ENCODE assay signal across 18 mouse cellular contexts in the genomic region with DNA sequence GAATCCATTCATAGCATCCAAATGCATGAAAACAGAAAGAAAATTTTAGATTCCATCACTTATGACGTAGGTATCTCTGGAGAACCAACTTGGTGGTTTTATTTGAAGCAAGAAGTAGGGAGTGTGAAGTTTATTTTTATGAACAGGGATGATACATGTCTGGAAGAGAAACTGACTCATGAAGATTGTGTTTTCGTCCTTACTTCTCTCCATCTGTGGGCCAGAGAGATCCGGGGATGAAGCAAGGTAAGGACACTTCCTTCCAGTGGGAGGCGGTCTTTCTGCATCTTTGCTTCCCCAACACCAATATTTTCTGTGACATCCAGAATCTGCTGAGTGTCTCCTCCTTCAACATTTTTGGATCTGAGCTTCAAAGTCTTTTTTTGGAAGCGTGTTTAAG. TPM values are rescaled to one million over a fixed set of nuclear protein-coding genes. Genes with fewer than 3 reads are reported as not detected.
DNase-seq lines count a peak whose midpoint lies in the region; ATAC-seq and TF ChIP-seq lines count a peak whose summit lies in the region.
"Had no signal": no experiment of that assay in that cellular context is flagged by ENCODE, and none has a peak within 500 bp of the region (broad histone marks: within the 10 kb centered on the region; RNA-seq: fewer than 3 reads in every experiment).

No protein-coding gene starts in this region.

- H3K9ac ChIP-seq in forebrain, postnatal 0 days = no peak overlapping the region
- H3K9ac ChIP-seq in forebrain, embryonic 13.5 days = no peak overlapping the region
- no peak overlapping the region for H3K9ac ChIP-seq in liver, postnatal 0 days (replicated peaks)
- H3K9ac ChIP-seq: forebrain, embryonic 15.5 days; intestine, embryonic 15.5 days; midbrain, embryonic 12.5 days; stomach, embryonic 15.5 days had no signal

- DNase-seq in forebrain, postnatal 0 days = peak; percentile 35
- no peak for DNase-seq in liver, postnatal 0 days
- no peak for DNase-seq in liver
- DNase-seq in frontal cortex, postnatal 36 days (ENCODE audit: low spot score in 2 of 2) = peak; percentile 52 to 73
- DNase-seq in right cerebral cortex, postnatal 25 days = peak; percentile 56
- no peak for DNase-seq in neural tube, embryonic 10.5 days (ENCODE audit: extremely low spot score, low spot score)
- no peak for DNase-seq in retina, embryonic 14.5 days (ENCODE audit: low spot score)
- DNase-seq: B cell, adult 2 months; cerebellum, postnatal 36 days; heart, postnatal 4 days; retina, postnatal 1 day; thymus, postnatal 4 days had no signal

- peak; percentile 16; the same call in 1 of the 2 replicates for ATAC-seq in forebrain, postnatal 0 days
- no peak for ATAC-seq in forebrain, embryonic 13.5 days
- ATAC-seq in liver, postnatal 0 days = no peak
- ATAC-seq: forebrain, embryonic 15.5 days; intestine, embryonic 15.5 days had no signal

- no peak overlapping the region for H3K4me2 ChIP-seq in forebrain, postnatal 0 days (ENCODE audit: low read depth)
- no peak overlapping the region for H3K4me2 ChIP-seq in forebrain, embryonic 13.5 days
- no peak overlapping the region for H3K4me2 ChIP-seq in liver, postnatal 0 days (ENCODE audit: low read depth, low read length)
- H3K4me2 ChIP-seq: forebrain, embryonic 15.5 days; intestine, embryonic 15.5 days; midbrain, embryonic 12.5 days; stomach, embryonic 15.5 days had no signal

- no peaks in the 10 kb centered on the region for H3K27me3 ChIP-seq in forebrain, postnatal 0 days (ENCODE audit: insufficient read depth, low read length)
- no peaks in the 10 kb centered on the region for H3K27me3 ChIP-seq in forebrain, embryonic 13.5 days
- H3K27me3 ChIP-seq in liver, postnatal 0 days (ENCODE audit: insufficient read depth, low read length) = no peaks in the 10 kb centered on the region
- H3K27me3 ChIP-seq: forebrain, embryonic 15.5 days; intestine, embryonic 15.5 days; stomach, embryonic 15.5 days had no signal

- peak; percentile 35; the same call in 1 of the 2 replicates for TF ChIP-seq CTCF in forebrain, postnatal 0 days (IDR thresholded peaks at IDR 0.05; ENCODE audit: low read depth)
- peak; percentile 15; the same call in 1 of the 2 replicates for TF ChIP-seq CTCF in liver, postnatal 0 days (IDR thresholded peaks at IDR 0.05; ENCODE audit: low read depth)

- H3K27ac ChIP-seq in forebrain, postnatal 0 days (ENCODE audit: low read depth, low read length) = no peak overlapping the region
- H3K27ac ChIP-seq in forebrain, embryonic 13.5 days = no peak overlapping the region
- H3K27ac ChIP-seq in liver, postnatal 0 days (ENCODE audit: low read depth) = no peak overlapping the region
- H3K27ac ChIP-seq: forebrain, embryonic 15.5 days; heart, embryonic 10.5 days; intestine, embryonic 15.5 days; midbrain, embryonic 12.5 days; stomach, embryonic 15.5 days had no signal

- WGBS in forebrain, postnatal 0 days = 61% methylated on average over 5 of the region's 5 CpGs
- WGBS in forebrain, embryonic 13.5 days = 70% methylated on average over 5 of the region's 5 CpGs
- WGBS in liver, postnatal 0 days (ENCODE audit: insufficient replicate concordance) = 59% methylated on average over 5 of the region's 5 CpGs

- TF ChIP-seq EP300 in liver, postnatal 0 days (IDR thresholded peaks at IDR 0.05; ENCODE audit: low read depth) = no peak

- no peaks in the 10 kb centered on the region for H3K36me3 ChIP-seq in forebrain, postnatal 0 days (ENCODE audit: insufficient read depth)
- H3K36me3 ChIP-seq in forebrain, embryonic 13.5 days (ENCODE audit: poor library complexity, severe bottlenecking) = no peaks in the 10 kb centered on the region
- no peaks in the 10 kb centered on the region for H3K36me3 ChIP-seq in liver, postnatal 0 days (replicated peaks; ENCODE audit: insufficient read depth, low read length)
- H3K36me3 ChIP-seq: forebrain, embryonic 15.5 days; heart, embryonic 10.5 days; intestine, embryonic 15.5 days; midbrain, embryonic 12.5 days; stomach, embryonic 15.5 days had no signal

- no peaks in the 10 kb centered on the region for H3K9me3 ChIP-seq in forebrain, postnatal 0 days (ENCODE audit: low read length)
- H3K9me3 ChIP-seq in forebrain, embryonic 13.5 days (replicated peaks) = no peaks in the 10 kb centered on the region
- H3K9me3 ChIP-seq in liver, postnatal 0 days (ENCODE audit: low read length) = no peaks in the 10 kb centered on the region
- H3K9me3 ChIP-seq: forebrain, embryonic 15.5 days; heart, embryonic 10.5 days; intestine, embryonic 15.5 days; midbrain, embryonic 12.5 days; stomach, embryonic 15.5 days had no signal

- no peaks in the 10 kb centered on the region for H3K4me1 ChIP-seq in forebrain, postnatal 0 days (ENCODE audit: insufficient read depth)
- H3K4me1 ChIP-seq in forebrain, embryonic 13.5 days = no peaks in the 10 kb centered on the region
- H3K4me1 ChIP-seq in liver, postnatal 0 days (ENCODE audit: insufficient read depth) = no peaks in the 10 kb centered on the region
- H3K4me1 ChIP-seq: forebrain, embryonic 15.5 days; heart, embryonic 10.5 days; intestine, embryonic 15.5 days; midbrain, embryonic 12.5 days; stomach, embryonic 15.5 days had no signal

- H3K4me3 ChIP-seq in forebrain, postnatal 0 days (ENCODE audit: low read depth, low read length) = no peak overlapping the region
- no peak overlapping the region for H3K4me3 ChIP-seq in forebrain, embryonic 13.5 days
- no peak overlapping the region for H3K4me3 ChIP-seq in liver, postnatal 0 days (ENCODE audit: low read depth, low read length)
- H3K4me3 ChIP-seq: forebrain, embryonic 15.5 days; heart, embryonic 10.5 days; intestine, embryonic 15.5 days; midbrain, embryonic 12.5 days; stomach, embryonic 15.5 days had no signal

RNA-seq across cellular contexts. Expression of a gene that starts 6.0 kb away (rescaled TPM):
- total RNA-seq in forebrain, postnatal 0 days (2014; rRNA removed) = 58.2 and 61.8 TPM in 2 replicates
- polyA plus RNA-seq in forebrain, postnatal 0 days (2015; fragmentation: Nextera tagmentation; extraction: Ambion mirVana) = 20.7 and 37.7 TPM in 2 replicates
- polyA plus RNA-seq in forebrain, embryonic 13.5 days (2015; fragmentation: Nextera tagmentation; extraction: Ambion mirVana) = 27.3 and 27.6 TPM in 2 replicates
- 6.6 and 7.9 TPM in 2 replicates for polyA plus RNA-seq in liver, postnatal 0 days (2015; fragmentation: Nextera tagmentation; extraction: Ambion mirVana)

Comparison
In these comparisons a context has a peak if more than half of its experiments do, and no peak if none do; other contexts are left out.
1. DNase-seq: peak in forebrain, postnatal 0 days (single experiment), frontal cortex, postnatal 36 days (2 of 2) and right cerebral cortex, postnatal 25 days (single experiment); none in liver, postnatal 0 days (single experiment), liver (single experiment), neural tube, embryonic 10.5 days (single experiment) and retina, embryonic 14.5 days (single experiment).